Mouse (Mus musculus) bone marrow macrophage, adult 2 months (primary cell): ENCODE measurements at regions not wholly inside any gene's neighbourhood (a gene's known extent, or its start where the extent isn't known, plus 50 kb on each side); places are given as distances from the start of the nearest gene placed in this dataset.

Source experiments
- CTCF ChIP-seq: IDR thresholded peaks from 2 replicates; pipeline ENCODE4 v1.5.1; 2012; ENCODE audit warnings: low read depth, mild to moderate bottlenecking, low read length, moderate library complexity
- POLR2A ChIP-seq: IDR thresholded peaks from 2 replicates; pipeline ENCODE4 v1.6.1; 2012; ENCODE audit warnings: mild to moderate bottlenecking, low read depth, low read length, borderline replicate concordance

- TF ChIP-seq CTCF (no peak), POLR2A (no peak)
Observed at GRCm38 (mm10) chr12:77674755-77675154, 436.8 kb downstream of the Fut8 start.
